Mouse (Mus musculus) liver, embryonic 14.5 days (tissue): ENCODE data around the gene Serpinb6a. TPM values are rescaled to one million over a fixed set of nuclear protein-coding genes. Genes with fewer than 3 reads are reported as not detected.
"Not testable (repeated sequence)": the region's sequence is repeated elsewhere in the genome, so short reads cannot be mapped to it uniquely, and the experiment has no call there.

ENCODE experiments used
- ATAC-seq: fragments of 200-750 bp; cut with Nextera tagmentation; 2 replicates; pipeline ENCODE4 v1.8.0; 2017; ENCODE audit warnings: moderate number of reproducible peaks, mild to moderate bottlenecking, moderate library complexity; ENCODE audit not compliant: insufficient read depth
- DNase-seq, 3 experiments: peaks; one replicate each; pipeline ENCODE4 v3.0.0-alpha.2; 2012 to 2013; ENCODE audit warnings: low read depth in 3 of 3, low spot score in 3 of 3
- H3K27ac ChIP-seq: fragments of 300-500 bp; sonication (generic); 2 replicates; pipeline ENCODE4 v1.5.1; 2014; ENCODE audit warnings: moderate library complexity, mild to moderate bottlenecking, control low read depth, inconsistent platforms
- H3K27me3 ChIP-seq: fragments of 300-500 bp; sonication (generic); 2 replicates; pipeline ENCODE4 v1.6.1; 2014; ENCODE audit warnings: mild to moderate bottlenecking, low read length, moderate library complexity; ENCODE audit not compliant: control insufficient read depth, insufficient read depth
- H3K36me3 ChIP-seq: fragments of 300-500 bp; sonication (generic); replicated peaks from 2 replicates; pipeline ENCODE4 v1.6.1; 2014; ENCODE audit warnings: low read depth; ENCODE audit not compliant: control insufficient read depth, insufficient read depth
- H3K4me1 ChIP-seq, 2 experiments: fragments of 200-500 bp in 1 of 2; fragments of 300-500 bp in 1 of 2; sonication (generic) in 1 of 2; replicated peaks; 2 replicates each; pipeline ENCODE4 v1.6.1; 2012 to 2014; ENCODE audit warnings: antibody characterized with exemption in 1 of 2, inconsistent platforms in 1 of 2, low read length in 1 of 2; ENCODE audit not compliant: control insufficient read depth in 2 of 2, insufficient read depth in 2 of 2
- H3K4me2 ChIP-seq: fragments of 300-500 bp; sonication (generic); 2 replicates; pipeline ENCODE4 v1.6.1; 2014; ENCODE audit warnings: low read depth, mild to moderate bottlenecking, control low read depth, moderate library complexity
- H3K4me3 ChIP-seq, 2 experiments: fragments of 200-500 bp in 1 of 2; fragments of 300-500 bp in 1 of 2; sonication (generic) in 1 of 2; 2 replicates each; pipeline ENCODE4 v1.5.1; 2012 to 2014; ENCODE audit warnings: low read depth in 2 of 2, low read length in 2 of 2, mild to moderate bottlenecking in 2 of 2, control low read depth in 1 of 2, inconsistent platforms in 1 of 2, moderate library complexity in 1 of 2; ENCODE audit not compliant: insufficient read depth in 1 of 2
- H3K9ac ChIP-seq: fragments of 300-500 bp; sonication (generic); replicated peaks from 2 replicates; pipeline ENCODE4 v1.6.1; 2014; ENCODE audit warnings: mild to moderate bottlenecking, control low read depth, moderate library complexity
- H3K9me3 ChIP-seq: fragments of 300-500 bp; sonication (generic); 2 replicates; pipeline ENCODE4 v1.6.1; 2016; ENCODE audit warnings: low read length, mixed read lengths; ENCODE audit not compliant: control insufficient read depth
- CTCF ChIP-seq: IDR thresholded peaks from 2 replicates; pipeline ENCODE4 v1.5.1; 2016; ENCODE audit warnings: antibody characterized with exemption, low read depth, control low read depth
- EP300 ChIP-seq: IDR thresholded peaks from 2 replicates; pipeline ENCODE4 v1.6.1; 2016; ENCODE audit warnings: antibody characterized with exemption, low read depth
- WGBS: fragments of 180-500 bp; shearing (Covaris S2); extraction: QIAGEN DNeasy Blood & Tissue Kit; methylation state at CpG from one replicate; pipeline ENCODE4 v1.1.7; 2014; ENCODE audit not compliant: insufficient replicate concordance; 5-methylcytosine and 5-hydroxymethylcytosine counted together
- polyA plus RNA-seq, 2 experiments: library from polyadenylated mRNA; depleted of rRNA in 1 of 2; stranded (reverse) in 1 of 2; unstranded in 1 of 2; fragments of >200 nt; fragmentation: Nextera tagmentation in 1 of 2; extraction: Ambion mirVana in 1 of 2; gene quantifications; 2 replicates each; pipeline versions ENCODE4 v1.2.1 to v1.2.3; 2012 to 2014

The Serpinb6a gene
- polyA plus RNA-seq, 2 experiments, result 12.7 to 17.1 TPM

GRCm38 (mm10) chr13:33951308-33952074, 51.1 kb downstream of the Serpinb6a start:
- ATAC-seq, result no peak
- no peak overlapping the region for H3K9ac ChIP-seq
- DNase-seq, result no peak
- H3K9me3 ChIP-seq, result no peaks in the 10 kb centered on the region
- no peak overlapping the region for H3K4me2 ChIP-seq
- WGBS, result 65% methylated on average over 4 of the region's 4 CpGs
- TF ChIP-seq EP300, result no peak
- no peak for TF ChIP-seq CTCF
- H3K4me3 ChIP-seq, result no peak overlapping the region
- H3K36me3 ChIP-seq, result no peaks in the 10 kb centered on the region
- H3K4me1 ChIP-seq, result no peaks in the 10 kb centered on the region
- H3K27ac ChIP-seq, result no peak overlapping the region
- no peaks in the 10 kb centered on the region for H3K27me3 ChIP-seq

- WGBS, result 24% methylated on average over 4 of the region's 4 CpGs
- H3K9me3 ChIP-seq, result no peaks in the 10 kb centered on the region
- no peaks in the 10 kb centered on the region for H3K4me1 ChIP-seq
- H3K36me3 ChIP-seq, result no peaks in the 10 kb centered on the region
- ATAC-seq (no peak), DNase-seq (no peak)
- no peak overlapping the region for H3K9ac ChIP-seq
- no peak overlapping the region for H3K27ac ChIP-seq
- no peak overlapping the region for H3K4me3 ChIP-seq
- no peaks in the 10 kb centered on the region for H3K27me3 ChIP-seq
- TF ChIP-seq EP300, result no peak
- TF ChIP-seq CTCF, result peak; percentile 62
- H3K4me2 ChIP-seq, result no peak overlapping the region
Measured at GRCm38 (mm10) chr13:33942212-33942779, 60.3 kb downstream of the Serpinb6a start.

- ATAC-seq (no peak), DNase-seq (no peak)
- no peaks in the 10 kb centered on the region for H3K27me3 ChIP-seq
- no peaks in the 10 kb centered on the region for H3K36me3 ChIP-seq
- no peak for TF ChIP-seq EP300
- no peak for TF ChIP-seq CTCF
- H3K27ac ChIP-seq, result no peak overlapping the region
- 59% methylated on average over 5 of the region's 5 CpGs for WGBS
- H3K4me2 ChIP-seq, result no peak overlapping the region
- no peaks in the 10 kb centered on the region for H3K9me3 ChIP-seq
- no peak overlapping the region for H3K4me3 ChIP-seq
- no peak overlapping the region for H3K9ac ChIP-seq
- H3K4me1 ChIP-seq, result peaks cover 0 to under 1% of the 10 kb centered on the region in 2 experiments; a peak in 1 of 4 replicates
Measured at GRCm38 (mm10) chr13:33941288-33941808, 61.2 kb downstream of the Serpinb6a start.

GRCm38 (mm10) chr13:33937587-33937986, 65.0 kb downstream of the Serpinb6a start:
- ATAC-seq, H3K9me3 ChIP-seq, H3K27me3 ChIP-seq, H3K4me2 ChIP-seq, H3K27ac ChIP-seq, H3K9ac ChIP-seq, H3K4me1 ChIP-seq, DNase-seq, H3K4me3 ChIP-seq, H3K36me3 ChIP-seq: not testable (repeated sequence)

- Histone ChIP-seq H3K4me1 (peaks cover 0 to 5% of the 10 kb centered on the region in 2 experiments; a peak in 2 of 4 replicates), H3K36me3 (no peaks in the 10 kb centered on the region), H3K9me3 (no peaks in the 10 kb centered on the region), H3K27ac (no peak overlapping the region), H3K4me2 (no peak overlapping the region), H3K27me3 (no peaks in the 10 kb centered on the region; the same call in 1 of the 2 replicates), H3K9ac (no peak overlapping the region), H3K4me3 (no peak overlapping the region)
- WGBS, result 69% methylated on average over 5 of the region's 5 CpGs
- TF ChIP-seq CTCF (no peak), EP300 (no peak)
- ATAC-seq, result no peak
- DNase-seq, result no peak
Measured at GRCm38 (mm10) chr13:33937151-33937550, 65.4 kb downstream of the Serpinb6a start.
